Mouse (Mus musculus) cerebellum, adult 2 months (tissue): ENCODE measurements around the gene Pde4dip.

ENCODE experiments used
- CTCF ChIP-seq: fragments of 200-500 bp; IDR thresholded peaks from 2 replicates; pipeline ENCODE4 v1.5.1; 2011; ENCODE audit warnings: low read depth, mild to moderate bottlenecking, control low read depth, low read length, moderate library complexity, borderline replicate concordance; ENCODE audit not compliant: insufficient read depth
- POLR2A ChIP-seq: fragments of 200-500 bp; IDR thresholded peaks from 2 replicates; pipeline ENCODE4 v1.6.1; 2011; ENCODE audit warnings: low read length, control low read depth, borderline replicate concordance; ENCODE audit not compliant: insufficient read depth

GRCm38 (mm10) chr3:97752901-97753300 lies 135.6 kb downstream of the Pde4dip start:
- no peak for TF ChIP-seq CTCF
- TF ChIP-seq POLR2A: no peak
